Mouse (Mus musculus) CD8-positive naive resting alpha-beta T cell, adult 2 months (primary cell): ENCODE measurements around the gene Sh3pxd2a.
A peak's percentile ranks its signal among the peaks of the same experiment; 100 is the strongest.

Experiments used
- DNase-seq, 2 experiments: peaks; one replicate each; pipeline ENCODE4 v3.0.0; 2022; ENCODE audit warnings: low read depth in 2 of 2, low spot score in 2 of 2

Sh3pxd2a gene

GRCm38 (mm10) chr19:47458504-47459161 is 5.6 kb downstream of the Sh3pxd2a start:
- DNase-seq = no peak

GRCm38 (mm10) chr19:47457711-47458503 is 6.3 kb downstream of the Sh3pxd2a start:
- DNase-seq = no peak

- DNase-seq = no peak
These were observed 8.2 kb downstream of the Sh3pxd2a start for GRCm38 (mm10) chr19:47456021-47456420.

- DNase-seq = no peak
These were observed 9.0 kb downstream of the Sh3pxd2a start for GRCm38 (mm10) chr19:47455001-47455755.

- no peak for DNase-seq
These were observed 9.8 kb downstream of the Sh3pxd2a start for GRCm38 (mm10) chr19:47454167-47455000.

GRCm38 (mm10) chr19:47453352-47453751 is 10.8 kb downstream of the Sh3pxd2a start:
- DNase-seq = no peak

GRCm38 (mm10) chr19:47452682-47453081 is 11.5 kb downstream of the Sh3pxd2a start:
- DNase-seq = no peak

GRCm38 (mm10) chr19:47452211-47452610 is 12.0 kb downstream of the Sh3pxd2a start:
- DNase-seq = no peak

GRCm38 (mm10) chr19:47451476-47452113 is 12.6 kb downstream of the Sh3pxd2a start:
- DNase-seq = no peak

GRCm38 (mm10) chr19:47450261-47451137 is 13.7 kb downstream of the Sh3pxd2a start:
- no peak for DNase-seq

GRCm38 (mm10) chr19:47449513-47450227 is 14.5 kb downstream of the Sh3pxd2a start:
- DNase-seq = no peak

- DNase-seq = peak; percentile 18 to 36
These were observed 15.5 kb downstream of the Sh3pxd2a start for GRCm38 (mm10) chr19:47448618-47449151.

GRCm38 (mm10) chr19:47446841-47447365 is 17.3 kb downstream of the Sh3pxd2a start:
- DNase-seq = no peak

- no peak for DNase-seq
These were observed 18.1 kb downstream of the Sh3pxd2a start for GRCm38 (mm10) chr19:47446130-47446529.

GRCm38 (mm10) chr19:47445726-47446125 is 18.5 kb downstream of the Sh3pxd2a start:
- DNase-seq = no peak

- no peak for DNase-seq
These were observed 19.7 kb downstream of the Sh3pxd2a start for GRCm38 (mm10) chr19:47444488-47444887.

GRCm38 (mm10) chr19:47442294-47442627 is 21.9 kb downstream of the Sh3pxd2a start:
- no peak for DNase-seq

- peak in 1 of 2 experiments; percentile 10 for DNase-seq
These were observed 22.5 kb downstream of the Sh3pxd2a start for GRCm38 (mm10) chr19:47441541-47442293.
